Mouse (Mus musculus): ENCODE measurements at regions not wholly inside any gene's neighbourhood (a gene's known extent, or its start where the extent isn't known, plus 50 kb on each side); places are given as distances from the start of the nearest gene placed in this dataset.

DNA sequence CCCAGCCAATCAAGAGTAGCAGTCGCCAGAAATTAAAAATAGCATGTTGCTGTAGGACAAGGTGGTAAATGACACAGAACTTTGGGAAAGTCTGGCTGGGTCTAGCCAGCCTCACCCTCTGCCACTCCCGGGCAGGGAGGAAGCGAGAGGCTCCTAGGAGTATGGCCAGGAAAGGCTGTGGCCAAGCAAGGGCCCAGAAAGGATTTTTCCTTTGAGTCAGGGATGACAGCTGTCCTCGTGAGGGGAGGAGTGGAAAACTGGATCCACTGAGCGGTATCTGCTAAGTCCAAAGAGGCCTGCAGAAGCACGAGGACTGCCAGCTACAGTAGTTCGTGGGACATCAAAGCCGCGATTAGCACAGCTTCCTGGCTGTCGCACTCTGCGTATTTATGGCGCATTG, 87.2 kb upstream of the Pabpc6 start:
- no peak for TF ChIP-seq UBTF (IDR thresholded peaks at IDR 0.05; ENCODE audit: borderline replicate concordance, insufficient read depth, low read depth, low read length)
- TF ChIP-seq MAFK (IDR thresholded peaks at IDR 0.05; ENCODE audit: borderline replicate concordance, low read depth, low read length): no peak
- no peak for TF ChIP-seq POLR2A (IDR thresholded peaks at IDR 0.05; ENCODE audit: control insufficient read depth in 1 of 2, insufficient read depth in 1 of 2, low read depth in 1 of 2, low read length in 2 of 2, poor library complexity in 1 of 2)
- TF ChIP-seq SIN3A (IDR thresholded peaks at IDR 0.05; ENCODE audit: low read length): no peak
- TF ChIP-seq TCF12 (IDR thresholded peaks at IDR 0.05; ENCODE audit: low read depth, low read length): no peak
- TF ChIP-seq ELF1 (IDR thresholded peaks at IDR 0.05; ENCODE audit: low read depth, low read length): no peak
